In the genomic region with DNA sequence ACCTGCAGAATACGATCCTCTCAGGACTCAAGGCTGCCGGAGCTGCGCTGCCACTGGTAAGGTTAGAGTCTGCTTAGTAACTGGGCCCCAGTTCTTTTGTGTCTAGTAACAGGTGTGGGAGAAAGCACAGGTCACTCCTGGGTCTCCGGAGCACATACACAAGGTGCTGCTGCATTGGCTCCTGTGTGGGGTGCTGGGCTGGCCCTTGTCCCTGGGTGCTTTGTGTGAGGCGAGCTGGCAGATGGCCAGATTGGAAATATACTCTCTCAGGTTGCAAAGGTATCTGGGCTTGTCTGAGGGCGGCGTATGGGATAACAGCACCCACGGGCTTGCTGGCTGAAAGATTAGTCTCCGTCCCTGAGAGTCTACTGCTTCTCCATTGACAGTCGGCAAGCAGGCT, we compare ENCODE assay signal across 12 mouse cellular contexts. TPM values are rescaled to one million over a fixed set of nuclear protein-coding genes. Genes with fewer than 3 reads are reported as not detected.
DNase-seq lines count a peak whose midpoint lies in the region; ATAC-seq and TF ChIP-seq lines count a peak whose summit lies in the region.
"Had no signal": no experiment of that assay in that cellular context is flagged by ENCODE, and none has a peak within 500 bp of the region (broad histone marks: within the 10 kb centered on the region; RNA-seq: fewer than 3 reads in every experiment).

No protein-coding gene starts in this region.

- H3K9ac ChIP-seq in heart, embryonic 15.5 days = no peak overlapping the region
- H3K9ac ChIP-seq: forebrain, postnatal 0 days; limb, embryonic 13.5 days; midbrain, embryonic 15.5 days had no signal

- TF ChIP-seq CTCF in cerebellum, adult 2 months (IDR thresholded peaks at IDR 0.05; ENCODE audit: borderline replicate concordance, insufficient read depth, low read depth, low read length) = no peak

- H3K4me1 ChIP-seq in cerebellum, adult 2 months (ENCODE audit: control insufficient read depth, insufficient read depth, low read length) = peaks cover 5% of the 10 kb centered on the region
- H3K4me1 ChIP-seq in heart, embryonic 15.5 days (replicated peaks) = peaks cover 16% of the 10 kb centered on the region

- intact Hi-C loops in left cerebral cortex, postnatal 4 days (cut with DNase I) = no loop called here

- no peaks in the 10 kb centered on the region for H3K36me3 ChIP-seq in heart, embryonic 15.5 days
- H3K36me3 ChIP-seq: limb, embryonic 13.5 days; midbrain, embryonic 15.5 days had no signal

- peak; percentile 85 for DNase-seq in heart, adult 11 months
- DNase-seq in heart, adult 8-10 months (ENCODE audit: low spot score) = no peak
- DNase-seq in cerebellum, adult 2 months = peak; percentile 39 to 44
- DNase-seq in kidney, postnatal 14 days = peak; percentile 77
- DNase-seq in thymus, postnatal 25 days = no peak
- DNase-seq in left cerebral cortex, postnatal 4 days = no peak
- DNase-seq in left cerebral cortex, adult 18-20 months (ENCODE audit: low spot score in 2 of 2) = no peak
- DNase-seq: forebrain, postnatal 0 days had no signal

- H3K4me3 ChIP-seq in cerebellum, adult 2 months (replicated peaks; ENCODE audit: insufficient read depth, low read depth, low read length) = peak overlapping the region; percentile 1
- no peak overlapping the region for H3K4me3 ChIP-seq in heart, embryonic 15.5 days
- H3K4me3 ChIP-seq: limb, embryonic 13.5 days; midbrain, embryonic 15.5 days had no signal

- WGBS in cerebellum, adult 2 months = 62% methylated on average over 10 of the region's 10 CpGs
- 44% methylated on average over 10 of the region's 10 CpGs for WGBS in heart, embryonic 15.5 days

- TF ChIP-seq POLR2A in cerebellum, adult 2 months (IDR thresholded peaks at IDR 0.05; ENCODE audit: borderline replicate concordance, insufficient read depth, low read length) = no peak

- no peaks in the 10 kb centered on the region for H3K27me3 ChIP-seq in cerebellum, adult 2 months (ENCODE audit: control insufficient read depth, insufficient read depth, low read length)
- H3K27me3 ChIP-seq in heart, embryonic 15.5 days = no peaks in the 10 kb centered on the region
- H3K27me3 ChIP-seq: limb, embryonic 13.5 days; midbrain, embryonic 15.5 days had no signal

- no peak overlapping the region for H3K27ac ChIP-seq in cerebellum, adult 2 months (ENCODE audit: insufficient read depth, low read length)
- peak overlapping the region; percentile 42 for H3K27ac ChIP-seq in heart, embryonic 15.5 days
- H3K27ac ChIP-seq: limb, embryonic 13.5 days; midbrain, embryonic 15.5 days had no signal

- no peaks in the 10 kb centered on the region for H3K9me3 ChIP-seq in heart, embryonic 15.5 days (replicated peaks)
- H3K9me3 ChIP-seq: limb, embryonic 13.5 days; midbrain, embryonic 15.5 days had no signal

- peak overlapping the region; percentile 34 for H3K4me2 ChIP-seq in heart, embryonic 15.5 days
- H3K4me2 ChIP-seq: limb, embryonic 13.5 days; midbrain, embryonic 15.5 days had no signal

- no peak for ATAC-seq in heart, embryonic 15.5 days (replicated peaks; ENCODE audit: insufficient number of reproducible peaks, insufficient read depth, low FRiP score, low read depth)
- ATAC-seq: forebrain, postnatal 0 days; hindbrain, embryonic 16.5 days; midbrain, embryonic 15.5 days had no signal

RNA-seq across cellular contexts. Expression of gene Myo6, which starts 27.5 kb away (rescaled TPM):
- 10 to 100 TPM; 10.2 to 14.1 (median 12.1) TPM for total RNA-seq in heart, adult 8-10 months (2022)
- 55.9 and 61.9 TPM in 2 replicates for polyA plus RNA-seq in cerebellum, adult 2 months (2012; rRNA removed)
- 9.6 and 10.2 TPM in 2 replicates for polyA plus RNA-seq in heart, embryonic 15.5 days (2015; fragmentation: Nextera tagmentation; extraction: Ambion mirVana)
- total RNA-seq in left cerebral cortex, postnatal 4 days (2021) = 10 to 100 TPM; 41.7 to 41.8 TPM
- total RNA-seq in left cerebral cortex, adult 18-20 months (2021) = 10 to 100 TPM; 57.4 to 60.5 TPM

Comparison
In these comparisons a context has a peak if more than half of its experiments do, and no peak if none do; other contexts are left out.
1. DNase-seq: peak in heart, adult 11 months (single experiment), cerebellum, adult 2 months (2 of 2) and kidney, postnatal 14 days (single experiment); none in heart, adult 8-10 months (single experiment), thymus, postnatal 25 days (single experiment), left cerebral cortex, postnatal 4 days (single experiment) and left cerebral cortex, adult 18-20 months (0 of 2).